Mouse (Mus musculus) induced T-regulatory cell, adult 2 months (primary cell): Measurements from ENCODE around the gene Olfr139.

ENCODE experiments used
- DNase-seq: peaks from one replicate; pipeline ENCODE4 v3.0.0-alpha.2; 2012; ENCODE audit warnings: low read depth

Gene Olfr139

DNA sequence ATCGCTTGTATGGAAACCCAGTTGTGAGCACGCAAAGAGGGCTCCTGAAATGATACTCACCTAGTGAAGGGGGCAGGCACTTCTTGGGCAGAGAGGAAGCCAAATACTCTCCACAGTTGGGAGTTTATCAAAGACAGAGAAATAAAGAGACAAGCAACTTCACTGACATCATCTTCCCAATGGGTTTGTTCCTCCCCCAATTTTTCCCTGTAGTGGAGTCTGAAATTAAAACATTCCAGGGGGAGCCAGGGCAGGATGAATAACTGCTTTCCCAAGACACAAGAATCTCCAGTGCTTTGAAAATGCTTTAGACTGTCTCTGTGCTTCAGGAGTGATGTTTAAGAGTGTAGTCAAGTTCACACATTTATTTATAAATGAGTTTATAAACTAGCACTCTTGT, at the start of gene Olfr139, which contains the start of gene Olfr399:
TSS of gene Olfr139 (minus strand) at position 101 of the 400 bp plus-strand sequence.
TSS of gene Olfr399 (minus strand) at position 165 of the 400 bp plus-strand sequence.
- no peak for DNase-seq

DNA sequence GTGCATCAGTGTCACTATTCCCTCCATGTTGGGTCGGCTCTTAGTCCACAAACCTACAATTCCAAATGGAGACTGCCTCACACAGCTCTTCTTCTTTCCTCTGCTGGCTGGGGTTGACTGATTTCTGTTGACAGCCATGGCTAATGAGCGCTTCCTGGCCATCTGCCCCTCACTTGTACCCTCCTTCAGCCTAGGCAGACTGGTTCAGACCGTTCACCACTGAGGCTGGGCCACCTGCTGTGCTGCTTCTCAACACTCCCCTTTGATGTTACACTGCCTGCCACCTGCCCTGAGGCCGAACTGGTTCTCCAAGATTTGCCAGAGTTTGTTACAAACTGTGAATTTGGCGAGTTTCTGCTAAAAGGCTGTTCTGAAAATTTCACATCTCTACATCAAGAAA, 48.7 kb upstream of the Olfr139 start:
- no peak for DNase-seq

DNA sequence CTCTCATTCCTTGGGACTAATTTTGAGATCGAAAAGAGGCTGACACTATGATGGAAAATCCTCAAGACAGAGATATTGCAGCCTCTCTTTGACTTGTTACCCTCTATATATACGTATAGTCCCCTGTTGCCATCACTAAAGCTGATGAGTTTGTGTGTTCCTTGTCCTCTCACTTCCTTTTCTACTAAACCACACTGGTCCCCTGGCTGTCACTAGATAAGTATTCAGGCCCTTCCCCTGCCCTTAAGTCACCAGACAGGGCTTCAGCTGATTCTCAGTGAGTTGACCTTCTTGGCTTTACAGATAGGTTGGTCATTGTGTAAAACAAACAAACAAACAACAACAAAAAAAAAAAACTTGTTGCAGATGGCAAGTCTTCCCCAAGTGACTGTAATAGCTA, 45.2 kb upstream of the Olfr139 start:
- no peak for DNase-seq

DNA sequence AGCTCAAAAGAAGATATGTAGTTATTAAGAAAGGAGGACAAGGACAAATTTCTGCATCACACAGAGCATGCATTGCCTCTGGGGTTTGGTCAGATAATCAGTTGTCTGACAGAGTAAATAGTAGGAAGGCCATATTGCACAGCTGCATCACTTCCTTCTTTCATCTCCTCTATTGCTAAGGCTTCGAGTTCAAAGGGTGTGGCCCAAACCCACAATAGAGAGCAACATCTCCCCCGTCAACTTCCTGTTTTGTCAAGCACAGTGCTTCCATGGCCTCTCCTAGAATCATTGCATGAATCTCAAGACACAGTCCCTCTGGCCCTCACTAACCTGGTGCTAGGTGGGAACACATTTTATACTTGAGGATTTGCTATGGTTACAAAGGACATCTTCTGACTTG, 44.4 kb upstream of the Olfr139 start:
- DNase-seq, result peak; percentile 10

DNA sequence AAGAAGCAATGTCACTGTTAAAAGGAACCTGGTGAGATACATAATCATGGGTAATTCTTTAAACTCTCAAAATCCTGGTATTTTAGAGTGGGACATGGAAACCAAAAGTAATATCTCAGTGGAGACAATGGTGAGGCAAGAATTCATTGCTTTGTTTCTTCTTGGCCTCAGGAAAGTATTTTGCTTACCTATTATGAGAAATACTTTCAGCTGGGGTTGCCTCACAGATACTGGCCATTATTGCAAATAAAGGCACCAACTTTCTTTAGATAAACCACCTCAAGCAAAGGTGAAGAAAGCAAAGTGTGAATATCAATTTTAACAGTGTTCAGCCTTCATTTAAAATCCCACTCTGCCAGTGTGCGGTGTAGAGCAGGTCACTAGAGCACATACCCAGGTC, 13.3 kb upstream of the Olfr139 start, which contains the start of gene Zfp616:
TSS of gene Zfp616 (plus strand) at position 301 of the 400 bp plus-strand sequence.
- no peak for DNase-seq

DNA sequence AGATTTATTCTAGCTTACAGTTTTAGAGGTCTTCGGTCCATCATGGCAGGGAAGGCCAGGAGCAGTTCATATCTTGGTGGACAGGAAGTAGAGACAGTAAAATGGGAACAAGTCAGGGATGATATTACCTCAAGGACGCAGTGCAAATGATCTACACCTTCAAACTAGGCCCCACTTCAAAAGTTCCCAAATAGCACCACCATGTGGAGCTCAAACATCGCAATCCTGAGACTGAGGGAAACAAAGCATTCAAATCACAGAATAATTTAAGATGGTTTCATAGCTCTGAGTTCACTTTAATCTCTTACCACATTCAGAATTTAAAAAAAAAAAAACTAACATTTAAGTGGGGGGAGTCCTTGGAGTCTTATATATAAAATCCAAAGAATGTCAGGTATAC, 5.0 kb downstream of the Olfr139 start:
- DNase-seq, result no peak
